Mouse (Mus musculus): ENCODE data around the gene Rasgrp2.

The Rasgrp2 gene

GRCm38 (mm10) chr19:6427653-6428434 is 28.7 kb downstream of the Rasgrp2 start:
- in situ Hi-C loops (cut with MseI, MboI): no loop called here

- in situ Hi-C loops (cut with MseI, MboI): no loop called here
Measured at GRCm38 (mm10) chr19:6428501-6429200, 29.5 kb downstream of the Rasgrp2 start.

- in situ Hi-C loops (cut with MseI, MboI): no loop called here
Measured at GRCm38 (mm10) chr19:6443016-6443415, 43.9 kb downstream of the Rasgrp2 start.

- in situ Hi-C loops (cut with MseI, MboI): no loop called here
Measured at GRCm38 (mm10) chr19:6445761-6446423, 46.8 kb downstream of the Rasgrp2 start.

GRCm38 (mm10) chr19:6446736-6447437 is 47.7 kb downstream of the Rasgrp2 start:
- in situ Hi-C loops (cut with MseI, MboI): no loop called here

GRCm38 (mm10) chr19:6448752-6449151 is 49.6 kb downstream of the Rasgrp2 start:
- in situ Hi-C loops (cut with MseI, MboI): no loop called here

- in situ Hi-C loops (cut with MseI, MboI): no loop called here
Measured at GRCm38 (mm10) chr19:6449841-6450240, 50.7 kb downstream of the Rasgrp2 start.

- in situ Hi-C loops (cut with MseI, MboI): no loop called here
Measured at GRCm38 (mm10) chr19:6452030-6452494, 52.9 kb downstream of the Rasgrp2 start.

GRCm38 (mm10) chr19:6452672-6453310 is 53.7 kb downstream of the Rasgrp2 start:
- in situ Hi-C loops (cut with MseI, MboI): no loop called here

GRCm38 (mm10) chr19:6453349-6453748 is 54.2 kb downstream of the Rasgrp2 start:
- in situ Hi-C loops (cut with MseI, MboI): no loop called here

GRCm38 (mm10) chr19:6454041-6454720 is 55.0 kb downstream of the Rasgrp2 start:
- in situ Hi-C loops (cut with MseI, MboI): no loop called here

GRCm38 (mm10) chr19:6459504-6459903 is 60.4 kb downstream of the Rasgrp2 start:
- in situ Hi-C loops (cut with MseI, MboI): no loop called here

GRCm38 (mm10) chr19:6462841-6463240 is 63.7 kb downstream of the Rasgrp2 start:
- in situ Hi-C loops (cut with MseI, MboI): no loop called here

- in situ Hi-C loops (cut with MseI, MboI): no loop called here
Measured at GRCm38 (mm10) chr19:6464306-6465071, 65.3 kb downstream of the Rasgrp2 start.
